Mouse (Mus musculus) hindbrain, postnatal 0 days (tissue): ENCODE data around the gene Gbp5. TPM values are rescaled to one million over a fixed set of nuclear protein-coding genes. Genes with fewer than 3 reads are reported as not detected.

ENCODE experiments used
- ATAC-seq: fragments of 200-750 bp; cut with Nextera tagmentation; 2 replicates; pipeline ENCODE4 v1.8.0; 2017; ENCODE audit warnings: mild to moderate bottlenecking, moderate TSS enrichment, moderate library complexity
- DNase-seq: peaks from one replicate; pipeline ENCODE4 v3.0.0-alpha.2; 2015; ENCODE audit warnings: low spot score
- H3K27ac ChIP-seq: fragments of 300-500 bp; sonication (generic); 2 replicates; pipeline ENCODE4 v1.5.1; 2014; ENCODE audit warnings: mild to moderate bottlenecking
- H3K27me3 ChIP-seq: fragments of 300-500 bp; sonication (generic); 2 replicates; pipeline ENCODE4 v1.6.1; 2014; ENCODE audit warnings: low read length, mixed read lengths; ENCODE audit not compliant: insufficient read depth
- H3K36me3 ChIP-seq: fragments of 300-500 bp; sonication (generic); 2 replicates; pipeline ENCODE4 v1.6.1; 2014; ENCODE audit warnings: low read length, mixed read lengths; ENCODE audit not compliant: insufficient read depth
- H3K4me1 ChIP-seq: fragments of 300-500 bp; sonication (generic); 2 replicates; pipeline ENCODE4 v1.6.1; 2014; ENCODE audit warnings: antibody characterized with exemption, low read length, mixed read lengths; ENCODE audit not compliant: insufficient read depth
- H3K4me2 ChIP-seq: fragments of 300-500 bp; sonication (generic); 2 replicates; pipeline ENCODE4 v1.6.1; 2014; ENCODE audit warnings: low read depth, mild to moderate bottlenecking, low read length, moderate library complexity, mixed read lengths
- H3K4me3 ChIP-seq: fragments of 300-500 bp; sonication (generic); 2 replicates; pipeline ENCODE4 v1.5.1; 2014; ENCODE audit warnings: low read length
- H3K9ac ChIP-seq: fragments of 300-500 bp; sonication (generic); replicated peaks from 2 replicates; pipeline ENCODE4 v1.6.1; 2014; ENCODE audit warnings: mild to moderate bottlenecking, low read length, moderate library complexity, mixed read lengths
- H3K9me3 ChIP-seq: fragments of 300-500 bp; sonication (generic); 2 replicates; pipeline ENCODE4 v1.6.1; 2016; ENCODE audit warnings: low read length, mixed read lengths
- CTCF ChIP-seq: IDR thresholded peaks from 2 replicates; pipeline ENCODE4 v1.5.1; 2016; ENCODE audit warnings: antibody characterized with exemption, control low read depth, low read depth
- WGBS: fragments of 180-500 bp; shearing (Covaris S2); extraction: QIAGEN DNeasy Blood & Tissue Kit; methylation state at CpG from one replicate; pipeline ENCODE4 v1.1.7; 2014; 5-methylcytosine and 5-hydroxymethylcytosine counted together
- polyA plus RNA-seq: library from polyadenylated mRNA; unstranded; fragments of >200 nt; fragmentation: Nextera tagmentation; extraction: Ambion mirVana; gene quantifications from 2 replicates; pipeline ENCODE4 v1.2.1, GENCODE M21; 2015
- total RNA-seq: library from RNA; depleted of rRNA; stranded (reverse); fragments of >200 nt; gene quantifications from 2 replicates; pipeline ENCODE4 v1.2.3, GENCODE M21; 2014

The Gbp5 gene
- total and polyA plus RNA-seq, 2 experiments from 2014 or later = 0.37 to 0.55 TPM

GRCm38 (mm10) chr3:142477866-142478265 lies 15.9 kb upstream of the Gbp5 start:
- Histone ChIP-seq H3K4me3 (no peak overlapping the region), H3K36me3 (no peaks in the 10 kb centered on the region), H3K9ac (no peak overlapping the region), H3K4me2 (no peak overlapping the region), H3K4me1 (no peaks in the 10 kb centered on the region), H3K27ac (no peak overlapping the region), H3K27me3 (no peaks in the 10 kb centered on the region), H3K9me3 (no peaks in the 10 kb centered on the region)
- no peak for DNase-seq
- 95% methylated on average over 5 of the region's 5 CpGs for WGBS
- no peak for ATAC-seq
- TF ChIP-seq CTCF = no peak

- no peak overlapping the region for H3K4me2 ChIP-seq
- no peak overlapping the region for H3K4me3 ChIP-seq
- DNase-seq (no peak), ATAC-seq (no peak)
- no peaks in the 10 kb centered on the region for H3K9me3 ChIP-seq
- H3K9ac ChIP-seq = no peak overlapping the region
- H3K27ac ChIP-seq = no peak overlapping the region
- no peaks in the 10 kb centered on the region for H3K27me3 ChIP-seq
- no peaks in the 10 kb centered on the region for H3K36me3 ChIP-seq
- WGBS = 93% methylated on average over 1 of the region's 1 CpGs
- no peak for TF ChIP-seq CTCF
- no peaks in the 10 kb centered on the region for H3K4me1 ChIP-seq
These were observed 15.4 kb upstream of the Gbp5 start for GRCm38 (mm10) chr3:142478360-142478759.

- H3K9ac ChIP-seq = no peak overlapping the region
- TF ChIP-seq CTCF = peak; percentile 93
- H3K4me2 ChIP-seq = no peak overlapping the region
- H3K9me3 ChIP-seq = no peaks in the 10 kb centered on the region
- WGBS = 83% methylated on average over 1 of the region's 1 CpGs
- peak; percentile 86 for DNase-seq
- H3K27ac ChIP-seq = no peak overlapping the region
- peak; percentile 75; the same call in 1 of the 2 replicates for ATAC-seq
- H3K4me3 ChIP-seq = no peak overlapping the region
- no peaks in the 10 kb centered on the region for H3K27me3 ChIP-seq
- no peaks in the 10 kb centered on the region for H3K36me3 ChIP-seq
- no peaks in the 10 kb centered on the region for H3K4me1 ChIP-seq
These were observed 3.3 kb upstream of the Gbp5 start for GRCm38 (mm10) chr3:142490465-142490864.

- no peak overlapping the region for H3K27ac ChIP-seq
- H3K9ac ChIP-seq = no peak overlapping the region
- H3K4me2 ChIP-seq = no peak overlapping the region
- no peak for ATAC-seq
- no peaks in the 10 kb centered on the region for H3K9me3 ChIP-seq
- no peak overlapping the region for H3K4me3 ChIP-seq
- TF ChIP-seq CTCF = no peak
- no peak for DNase-seq
- H3K27me3 ChIP-seq = no peaks in the 10 kb centered on the region
- H3K36me3 ChIP-seq = no peaks in the 10 kb centered on the region
- H3K4me1 ChIP-seq = no peaks in the 10 kb centered on the region
- WGBS = 92% methylated on average over 5 of the region's 5 CpGs
These were observed 1.4 kb downstream of the Gbp5 start for GRCm38 (mm10) chr3:142495146-142495655.

GRCm38 (mm10) chr3:142496113-142497101 lies 2.6 kb downstream of the Gbp5 start:
- no peak for TF ChIP-seq CTCF
- no peaks in the 10 kb centered on the region for H3K4me1 ChIP-seq
- ATAC-seq (no peak), DNase-seq (no peak)
- H3K27me3 ChIP-seq = no peaks in the 10 kb centered on the region
- no peak overlapping the region for H3K9ac ChIP-seq
- H3K27ac ChIP-seq = no peak overlapping the region
- H3K36me3 ChIP-seq = no peaks in the 10 kb centered on the region
- H3K4me2 ChIP-seq = peak overlapping the region; percentile 34
- no peaks in the 10 kb centered on the region for H3K9me3 ChIP-seq
- H3K4me3 ChIP-seq = no peak overlapping the region
- WGBS = 77% methylated on average over 14 of the region's 14 CpGs

- H3K4me2 ChIP-seq = peak overlapping the region; percentile 34
- no peak overlapping the region for H3K9ac ChIP-seq
- H3K4me3 ChIP-seq = no peak overlapping the region
- ATAC-seq (no peak), DNase-seq (no peak)
- no peaks in the 10 kb centered on the region for H3K36me3 ChIP-seq
- WGBS = 63% methylated on average over 15 of the region's 15 CpGs
- no peaks in the 10 kb centered on the region for H3K4me1 ChIP-seq
- no peak for TF ChIP-seq CTCF
- no peaks in the 10 kb centered on the region for H3K27me3 ChIP-seq
- H3K27ac ChIP-seq = no peak overlapping the region
- H3K9me3 ChIP-seq = no peaks in the 10 kb centered on the region
These were observed 3.5 kb downstream of the Gbp5 start for GRCm38 (mm10) chr3:142497123-142497841.
